Mouse (Mus musculus) stomach, embryonic 16.5 days (tissue): ENCODE measurements around the gene Myl7. TPM values are rescaled to one million over a fixed set of nuclear protein-coding genes. Genes with fewer than 3 reads are reported as not detected.

Experiments used
- polyA plus RNA-seq: library from polyadenylated mRNA; unstranded; fragments of >200 nt; fragmentation: Nextera tagmentation; extraction: Ambion mirVana; gene quantifications from 2 replicates; pipeline ENCODE4 v1.2.1, GENCODE M21; 2015

Myl7 gene
- polyA plus RNA-seq, 1 experiment from 2014 or later = 32.4 TPM

Other genes with a start within 250 kb of the Myl7 start
- gene Mrps24, start 183.1 kb downstream of the Myl7 start, polyA plus RNA-seq = 191 and 192 TPM in 2 replicates
- 24.9 and 25.3 TPM in 2 replicates for gene Urgcp, start 136.4 kb downstream of the Myl7 start, polyA plus RNA-seq
- 113 and 124 TPM in 2 replicates for gene Dbnl, start 110.3 kb downstream of the Myl7 start, polyA plus RNA-seq
- gene Pgam2, start 95.0 kb downstream of the Myl7 start, polyA plus RNA-seq = 5.4 and 78.0 TPM in 2 replicates
- gene Polm, start 60.8 kb downstream of the Myl7 start, polyA plus RNA-seq = 9.6 and 10.1 TPM in 2 replicates
- gene Aebp1, start 36.8 kb downstream of the Myl7 start, polyA plus RNA-seq = 50.6 and 56.1 TPM in 2 replicates
- 112 and 116 TPM in 2 replicates for gene Pold2, start 20.5 kb downstream of the Myl7 start, polyA plus RNA-seq
- gene Gck, start 51.3 kb upstream of the Myl7 start, polyA plus RNA-seq = 3.5 and 3.6 TPM in 2 replicates
- 56.2 and 58.1 TPM in 2 replicates for gene Ykt6, start 56.9 kb upstream of the Myl7 start, polyA plus RNA-seq
- gene Camk2b, start 167.6 kb upstream of the Myl7 start, polyA plus RNA-seq = 4.5 and 6.0 TPM in 2 replicates